Mouse (Mus musculus) bone marrow, adult 2 months (tissue): ENCODE results near the gene Rap1a.

ENCODE experiments used
- CTCF ChIP-seq: fragments of 200-500 bp; IDR thresholded peaks from 2 replicates; pipeline ENCODE4 v1.5.1; 2011; ENCODE audit warnings: low read length, control low read depth; ENCODE audit not compliant: control insufficient read depth, insufficient read depth
- POLR2A ChIP-seq: fragments of 200-500 bp; IDR thresholded peaks from 2 replicates; pipeline ENCODE4 v1.6.1; 2011; ENCODE audit warnings: low read depth, mild to moderate bottlenecking, control low read depth, low read length, borderline replicate concordance; ENCODE audit not compliant: control insufficient read depth

DNA sequence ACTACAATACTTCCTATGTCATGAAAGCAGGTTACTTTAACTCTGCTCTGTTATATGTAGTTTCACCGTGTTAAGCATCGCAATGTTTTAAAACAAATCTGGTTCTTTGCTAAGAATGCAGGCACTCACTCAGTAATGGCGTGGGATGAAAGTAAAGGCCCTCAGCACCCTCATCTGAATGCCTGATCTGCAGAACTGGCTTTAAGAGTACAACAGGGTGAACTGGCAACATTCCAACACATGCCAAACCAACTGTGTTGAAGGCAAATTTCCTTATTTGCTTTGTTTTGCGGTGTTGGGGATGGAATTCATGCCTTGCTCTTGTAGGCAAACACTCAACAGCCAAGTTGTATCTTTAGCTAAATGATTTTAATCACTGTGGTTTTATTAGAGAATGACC lies 67.6 kb downstream of the Rap1a start:
- no peak for TF ChIP-seq CTCF
- no peak for TF ChIP-seq POLR2A
